Mouse (Mus musculus) olfactory bulb, adult 2 months (tissue): Measurements from ENCODE around the gene Psmd8.

ENCODE experiments used
- CTCF ChIP-seq: fragments of 200-500 bp; IDR thresholded peaks from 2 replicates; pipeline ENCODE4 v1.5.1; 2012; ENCODE audit warnings: low read depth, mild to moderate bottlenecking, low read length, moderate library complexity; ENCODE audit not compliant: insufficient read depth
- POLR2A ChIP-seq: fragments of 200-500 bp; IDR thresholded peaks from 2 replicates; pipeline ENCODE4 v1.6.1; 2012; ENCODE audit warnings: mild to moderate bottlenecking, low read depth, low read length, moderate library complexity; ENCODE audit not compliant: insufficient read depth

GRCm38 (mm10) chr7:29134693-29135386 lies 45.7 kb downstream of the Psmd8 start, which contains the start of gene Rasgrp4:
- TF ChIP-seq CTCF (no peak), POLR2A (no peak)
